Mouse (Mus musculus): Measurements from ENCODE around the gene Copa. TPM values are rescaled to one million over a fixed set of nuclear protein-coding genes. Genes with fewer than 3 reads are reported as not detected.

The Copa gene
- total RNA-seq, 2 experiments from 2014 or later: 152 TPM

DNA sequence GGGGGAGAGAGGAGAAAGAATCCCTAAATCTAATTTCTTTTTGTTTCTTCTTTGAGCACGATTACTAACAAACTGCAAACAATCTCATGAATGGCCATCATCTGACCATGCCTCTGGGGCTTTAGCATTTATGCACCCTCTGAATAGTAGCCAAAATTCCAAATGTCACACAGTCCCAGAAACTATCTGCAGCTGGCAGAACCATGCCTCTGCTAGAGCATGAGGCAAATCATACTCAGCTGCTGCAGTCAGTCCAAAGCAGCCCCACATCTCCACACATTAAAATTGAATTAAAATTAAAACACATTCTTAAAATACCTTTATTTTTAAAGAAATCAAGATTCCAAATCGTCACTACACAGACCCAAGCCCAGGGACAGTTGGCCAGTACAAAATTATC, 57.8 kb downstream of the Copa start:
- no peak for DNase-seq (ENCODE audit: low spot score in 2 of 2)

DNA sequence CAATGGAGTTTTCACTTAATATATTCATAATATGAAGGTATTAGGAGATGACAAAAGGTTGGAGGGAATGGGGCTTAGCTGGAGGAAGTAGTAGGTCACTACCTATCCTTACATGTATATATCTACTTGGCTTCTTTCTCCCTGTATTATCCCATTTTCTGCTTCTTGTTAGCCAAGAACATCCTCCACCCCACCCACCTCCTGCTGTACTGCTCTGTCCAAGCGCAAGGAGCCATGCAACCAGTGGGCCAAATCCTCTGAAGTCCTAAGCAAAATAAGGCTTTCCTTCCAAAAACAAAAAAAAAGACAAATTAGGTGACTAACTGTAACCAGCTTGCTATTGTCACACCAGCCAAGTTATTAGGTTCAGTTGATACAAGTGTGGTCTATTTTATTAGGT, 58.5 kb downstream of the Copa start:
- no peak for DNase-seq (ENCODE audit: low spot score in 2 of 2)

DNA sequence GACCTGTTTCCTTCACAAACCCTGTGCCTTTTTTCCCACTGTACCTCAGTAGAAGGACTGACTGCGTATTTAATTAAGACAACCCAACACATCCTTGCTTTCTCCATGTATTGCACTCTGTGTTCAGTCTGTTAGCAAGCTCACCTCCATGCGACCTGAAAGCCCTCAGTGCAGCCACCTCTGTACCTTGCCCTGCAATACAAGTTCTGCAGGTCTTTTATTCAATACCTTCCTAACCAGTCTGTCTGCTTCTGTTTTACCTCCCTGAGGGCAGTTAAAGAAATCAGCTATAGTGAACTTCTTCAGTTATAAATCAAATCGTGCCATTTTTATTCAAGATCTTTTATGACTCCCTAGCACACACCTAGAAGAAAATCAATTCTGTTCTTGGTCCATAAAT, 59.2 kb downstream of the Copa start:
- no peak for DNase-seq (ENCODE audit: low spot score in 2 of 2)

DNA sequence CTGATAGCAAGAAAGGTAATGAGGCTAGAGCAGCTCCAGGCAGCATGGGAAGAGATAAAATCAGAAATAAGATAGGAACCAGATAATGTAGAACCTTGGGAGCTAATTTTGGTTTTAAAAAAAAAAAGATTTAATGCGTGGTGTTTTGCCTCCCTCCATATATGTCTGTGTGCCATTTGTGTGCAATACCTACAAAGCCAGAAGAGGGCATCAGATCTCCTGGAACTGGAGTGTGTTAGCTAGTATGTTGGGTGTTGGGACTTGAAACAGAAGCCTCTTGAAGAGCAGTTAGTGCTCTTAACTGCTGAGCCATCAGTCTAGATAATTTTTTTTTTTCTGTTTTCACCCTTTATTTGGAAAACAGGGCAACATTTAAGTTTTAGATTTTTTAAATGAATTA, 61.2 kb downstream of the Copa start:
- peak; percentile 20 to 68 for DNase-seq (ENCODE audit: low spot score in 2 of 2)

DNA sequence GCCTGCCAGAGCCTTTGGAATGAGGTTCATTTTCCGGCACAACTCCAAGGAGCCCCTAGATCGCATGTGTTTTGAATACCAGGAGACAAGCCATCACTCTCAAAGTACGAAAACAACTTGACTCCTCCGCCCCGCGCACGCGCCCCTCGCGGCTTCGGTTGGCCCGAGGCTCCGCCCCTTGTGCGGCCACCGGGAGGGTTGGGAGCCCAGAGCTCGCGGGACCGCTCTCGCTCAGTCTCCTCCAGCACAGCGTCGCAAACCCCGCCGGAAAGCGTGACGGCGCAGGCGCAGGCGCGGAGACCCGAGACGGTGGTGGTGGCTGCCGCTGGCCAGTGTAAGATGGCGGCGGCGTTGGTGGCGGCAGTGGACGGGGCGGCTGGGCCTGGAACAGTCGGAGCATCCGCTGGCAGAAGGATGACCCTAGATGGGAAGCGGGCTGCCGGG, 65.5 kb downstream of the Copa start, which contains the start of gene Dcaf8:
TSS of gene Dcaf8 (plus strand) at position 250 of the 444 bp plus-strand sequence.
- peak; percentile 93 to 97 for DNase-seq (ENCODE audit: low spot score in 2 of 2)

DNA sequence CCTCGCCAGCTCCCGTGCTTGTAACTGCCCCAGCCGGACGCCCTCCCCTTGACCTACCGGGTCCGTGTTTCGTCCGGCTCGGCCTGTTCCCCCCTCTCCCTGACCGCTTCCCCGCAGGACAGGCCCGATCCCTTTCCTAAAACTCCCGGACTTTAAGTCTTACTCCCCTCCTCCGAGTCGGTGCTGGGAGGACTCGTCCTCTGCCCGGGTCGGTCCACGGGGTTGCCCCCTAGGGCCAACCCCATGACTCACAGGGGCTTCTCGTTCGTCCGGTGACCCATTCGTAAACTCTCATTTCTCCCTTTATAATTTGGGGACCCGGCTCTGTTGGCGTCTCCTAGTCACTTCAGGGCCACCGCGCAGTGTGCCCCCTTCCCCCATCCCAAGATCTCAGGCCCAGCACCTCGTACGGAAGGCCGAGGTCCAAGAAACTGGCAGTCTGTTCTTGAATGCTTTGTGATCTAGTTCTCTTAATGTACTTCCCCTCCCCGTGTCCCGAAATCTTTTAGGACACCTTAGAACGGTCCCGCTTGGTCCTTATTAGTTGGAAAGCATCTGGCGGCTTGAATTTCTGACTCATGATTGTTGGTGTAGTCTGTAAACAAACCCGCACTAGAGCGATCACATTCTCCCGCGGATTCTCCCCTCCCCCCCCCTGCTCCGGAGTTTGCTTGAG, 66.1 kb downstream of the Copa start:
- DNase-seq (ENCODE audit: low spot score in 2 of 2): peak; percentile 21 to 33

DNA sequence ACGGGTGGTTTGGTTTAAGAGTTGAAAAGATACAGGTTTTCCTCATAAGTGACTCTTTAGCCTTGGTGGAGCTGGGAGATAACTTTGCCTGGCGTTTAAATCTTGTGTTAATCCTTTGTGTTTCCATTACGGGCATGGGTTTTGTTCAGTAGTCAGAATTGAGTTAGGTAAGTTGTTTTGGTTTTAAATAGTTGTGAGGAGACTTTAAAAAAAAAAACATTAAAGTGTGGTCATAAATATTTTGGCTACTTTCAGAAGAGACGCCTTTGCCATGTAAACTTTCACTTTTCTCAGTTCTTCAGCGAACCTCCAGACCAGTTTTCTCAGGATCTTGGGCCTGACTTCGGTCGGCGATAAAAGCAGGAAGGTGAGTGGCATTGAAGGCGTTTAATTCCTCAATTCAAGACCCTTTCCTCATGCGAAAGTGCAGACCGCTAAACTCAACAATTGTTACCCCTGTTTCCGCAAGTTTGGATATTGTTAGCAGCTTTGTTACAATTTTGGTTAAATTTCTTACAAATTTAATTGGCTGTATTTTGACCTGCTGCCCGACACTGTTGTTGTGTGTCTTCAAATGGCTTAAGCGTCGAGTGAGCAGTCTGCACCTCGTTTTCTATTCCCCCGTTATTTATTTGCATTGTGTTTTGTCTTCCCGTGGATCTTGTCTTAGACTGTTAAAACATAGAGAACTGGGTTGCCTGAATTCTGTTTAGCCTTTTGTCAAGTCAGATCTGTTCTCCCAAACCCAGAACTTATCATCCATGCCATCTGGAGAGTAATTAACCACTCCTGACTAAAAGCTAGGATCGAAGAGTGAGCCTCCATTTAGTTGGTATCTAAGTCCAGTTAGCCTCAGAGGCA, 66.9 kb downstream of the Copa start:
- no peak for DNase-seq (ENCODE audit: low spot score in 2 of 2)

DNA sequence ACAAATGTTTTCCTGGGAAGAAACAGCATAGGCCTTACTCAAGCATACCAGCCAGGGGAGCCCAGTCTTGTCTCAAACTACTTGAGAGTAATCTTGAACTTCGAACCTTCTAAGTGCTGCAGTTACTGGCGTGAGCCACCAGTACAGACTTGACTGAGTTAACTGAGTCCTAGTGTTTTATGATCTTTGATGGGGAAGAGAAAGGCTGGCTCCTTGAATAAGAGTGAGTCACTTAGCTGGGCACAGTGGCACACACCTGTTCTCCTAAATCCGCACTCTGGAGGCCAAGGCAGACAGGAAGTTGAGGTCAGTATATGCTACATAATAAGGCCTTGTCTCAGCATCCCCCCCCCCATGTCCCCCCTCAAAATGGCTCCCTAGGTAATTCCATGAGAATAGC, 72.2 kb downstream of the Copa start:
- DNase-seq (ENCODE audit: low spot score in 2 of 2): no peak

DNA sequence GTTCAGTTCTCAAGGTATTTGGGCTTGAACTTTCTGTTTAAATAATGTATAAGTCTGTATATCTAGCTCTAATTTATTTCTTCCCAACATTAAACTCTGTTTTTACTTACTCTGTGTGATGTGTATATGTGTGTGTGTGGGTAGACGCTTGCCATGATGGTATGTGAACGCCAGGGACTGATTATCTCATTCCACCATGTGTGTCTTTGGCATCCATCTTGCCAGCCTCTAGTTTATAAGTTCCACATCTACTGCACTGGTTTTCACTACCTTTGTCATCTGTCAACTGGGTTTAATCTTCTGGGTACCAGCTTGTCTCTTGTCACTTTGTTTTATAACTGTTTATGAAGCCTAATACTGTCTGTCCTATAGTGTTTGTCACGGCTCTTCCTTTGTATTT, 73.2 kb downstream of the Copa start:
- DNase-seq (ENCODE audit: low spot score in 2 of 2): no peak

DNA sequence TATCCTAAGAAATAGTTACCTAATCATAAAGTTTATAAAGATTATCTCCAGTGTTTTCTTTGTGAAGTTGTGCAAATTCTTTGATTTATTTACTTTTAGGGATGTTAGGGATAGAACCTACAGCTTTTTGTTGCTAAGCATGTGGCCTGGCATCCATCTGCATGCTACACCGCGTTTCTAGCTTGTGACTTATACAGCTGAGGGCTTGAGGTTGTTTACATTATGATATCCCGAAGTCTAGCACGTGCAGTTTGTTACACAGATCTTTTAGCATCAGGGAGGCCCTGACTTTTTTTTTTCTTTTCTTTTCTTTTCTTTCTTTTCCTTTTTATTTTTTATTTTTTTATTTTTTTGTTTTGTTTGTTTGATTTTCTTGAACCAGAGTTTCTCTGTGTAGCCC, 77.6 kb downstream of the Copa start:
- DNase-seq (ENCODE audit: low spot score in 2 of 2): no peak

DNA sequence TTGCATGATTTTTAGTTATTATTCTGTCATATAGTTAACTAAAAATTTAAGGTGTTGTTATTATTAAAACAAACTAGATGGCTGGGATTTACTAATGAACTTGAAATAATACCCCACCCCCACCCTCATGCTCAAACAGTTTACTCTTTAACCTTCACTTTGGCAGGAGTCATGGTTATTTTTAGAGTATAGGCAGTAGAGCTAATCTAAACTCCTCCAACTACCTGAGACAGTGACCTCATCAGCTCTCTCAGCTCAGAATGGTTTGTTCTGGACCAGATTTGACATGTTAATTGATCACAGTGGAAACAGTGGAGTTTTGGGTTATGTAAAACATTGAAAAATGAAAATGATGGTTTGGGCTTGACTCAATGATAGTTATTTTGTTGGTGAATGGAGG, 78.2 kb downstream of the Copa start:
- no peak for DNase-seq (ENCODE audit: low spot score in 2 of 2)

DNA sequence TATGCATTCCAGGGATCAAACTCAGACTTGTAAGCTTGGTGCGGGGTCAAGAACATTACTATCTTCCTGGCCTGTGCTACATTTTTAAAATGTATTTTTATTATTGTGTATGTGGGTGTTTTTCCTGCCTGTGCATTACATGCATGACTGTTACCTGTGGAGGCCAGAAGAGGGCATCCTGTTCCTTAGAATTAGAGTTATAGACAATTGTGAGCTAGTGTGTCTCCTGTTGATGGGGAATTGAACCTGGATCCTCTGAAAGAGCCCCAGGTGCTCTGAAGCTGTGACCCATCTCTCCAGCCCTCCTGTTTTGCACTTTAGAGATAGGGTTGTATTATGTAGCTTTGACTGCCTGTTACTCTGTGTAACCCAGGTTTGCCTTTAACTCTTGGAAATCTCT, 79.7 kb downstream of the Copa start:
- peak in 1 of 2 experiments; percentile 37 for DNase-seq (ENCODE audit: low spot score in 2 of 2)

DNA sequence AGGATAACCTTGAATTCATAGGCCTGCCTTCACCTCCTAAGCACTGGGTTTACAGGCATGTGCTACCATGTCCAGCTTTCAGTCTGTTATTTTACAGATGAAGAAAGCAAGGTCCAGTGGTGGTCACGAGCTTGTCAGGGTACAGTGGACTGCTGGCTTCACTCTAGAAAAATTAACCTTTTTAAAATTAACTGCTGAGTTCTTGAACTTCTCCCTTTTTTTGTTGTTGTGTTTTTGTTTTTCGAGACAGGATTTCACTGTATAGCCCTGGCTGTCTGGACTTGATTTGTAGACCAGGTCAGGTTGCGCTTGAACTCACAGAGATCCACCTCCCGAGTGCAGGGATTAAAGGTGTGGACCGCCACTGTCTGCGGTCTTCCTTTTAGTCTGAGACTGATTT, 80.6 kb downstream of the Copa start:
- DNase-seq (ENCODE audit: low spot score in 2 of 2): no peak

DNA sequence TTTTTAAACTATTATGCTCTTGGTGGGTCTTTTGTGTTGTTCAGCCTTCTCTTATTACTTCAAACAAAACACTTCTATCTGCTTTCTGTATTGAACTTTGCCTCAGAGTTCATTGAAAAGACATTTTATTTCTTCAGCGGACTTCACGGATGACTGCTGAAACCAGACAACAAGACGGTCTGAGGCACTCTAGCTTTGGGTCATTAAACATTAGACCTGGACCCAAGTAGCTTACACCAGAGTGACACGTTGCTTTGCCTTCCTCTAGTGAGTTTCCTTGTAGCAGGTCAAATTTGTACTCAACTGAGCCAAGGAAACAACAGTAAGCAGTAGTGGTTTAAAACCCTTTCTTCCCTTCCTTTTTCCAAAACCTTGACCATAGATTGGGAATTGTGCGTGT, 85.6 kb downstream of the Copa start:
- no peak for DNase-seq (ENCODE audit: low spot score in 2 of 2)

DNA sequence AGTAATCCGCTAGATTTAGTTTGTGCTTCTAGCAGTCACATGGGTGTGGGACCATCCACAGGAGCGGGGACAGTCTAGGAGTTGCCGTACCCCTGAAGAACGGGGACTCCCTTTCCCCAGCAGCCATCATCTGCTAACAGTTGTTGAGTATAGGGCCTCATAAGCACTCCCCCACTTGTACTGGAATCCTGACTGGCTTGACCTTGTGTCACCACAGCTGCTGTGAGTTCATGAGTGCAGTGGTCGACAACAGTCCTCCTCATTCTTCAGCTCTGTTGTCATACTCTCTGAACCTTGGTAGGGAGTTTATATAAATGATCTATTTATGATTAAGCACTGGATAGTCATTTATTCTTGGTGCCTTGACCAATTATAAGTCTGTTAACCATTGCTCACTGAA, 87.5 kb downstream of the Copa start:
- DNase-seq (ENCODE audit: low spot score in 2 of 2): no peak

Other genes starting within 250 kb of the Copa start
- gene Cd84, start 242.8 kb upstream of the Copa start, total RNA-seq (2021): 1 to 10 TPM; 2.5 TPM
- under 1 TPM in 1 of 2 experiments, not detected in 1; 0.19 TPM for gene Gm10521, start 186.9 kb upstream of the Copa start, total RNA-seq (2021)
- gene Slamf6, start 165.0 kb upstream of the Copa start, total RNA-seq (2021): not detected
- gene Vangl2, start 54.1 kb upstream of the Copa start, total RNA-seq (2021): 10 to 100 TPM; 21.9 to 22.4 TPM
- gene Nhlh1, start 25.0 kb upstream of the Copa start, total RNA-seq (2021): under 1 TPM; 0.85 to 0.91 TPM
- 10 to 100 TPM; 71.4 to 73.2 TPM for gene Ncstn, start 266 bp downstream of the Copa start, total RNA-seq (2021)
- gene Pex19, start 44.2 kb downstream of the Copa start, total RNA-seq (2021): 100 to 1,000 TPM in 1 of 2 experiments, 10 to 100 TPM in 1; 98.8 to 110 TPM
- 100 to 1,000 TPM in 1 of 2 experiments, 10 to 100 TPM in 1; 97.8 to 104 TPM for gene Dcaf8, start 65.6 kb downstream of the Copa start, total RNA-seq (2021)
- 100 to 1,000 TPM; 360 to 376 TPM for gene Pea15a, start 124.3 kb downstream of the Copa start, total RNA-seq (2021)
- gene Casq1, start 137.3 kb downstream of the Copa start, total RNA-seq (2021): 1 to 10 TPM; 1.1 to 1.4 TPM
- not detected for gene Atp1a4, start 175.9 kb downstream of the Copa start, total RNA-seq (2021)
- 100 to 1,000 TPM; 185 to 195 TPM for gene Igsf8, start 179.1 kb downstream of the Copa start, total RNA-seq (2021)
- 100 to 1,000 TPM; 610 to 641 TPM for gene Atp1a2, start 215.5 kb downstream of the Copa start, total RNA-seq (2021)
- gene Kcnj9, start 246.8 kb downstream of the Copa start, total RNA-seq (2021): 10 to 100 TPM; 37.4 to 50.1 TPM

Data from layer of hippocampus, postnatal 14 days (tissue).